Mouse (Mus musculus): ENCODE measurements around the gene Cdh24. TPM values are rescaled to one million over a fixed set of nuclear protein-coding genes. Genes with fewer than 3 reads are reported as not detected.

Cdh24 gene
- total RNA-seq (2021): 1 to 10 TPM; 3.2 to 3.5 TPM
- long read RNA-seq, experiment 1: 0 reads
- long read RNA-seq, experiment 2: 0 reads

GRCm38 (mm10) chr14:54641305-54641969 is at the start of gene Cdh24:
Cdh24 (minus strand) TSS chr14:54641364.
- peak; percentile 73 to 87 for DNase-seq (ENCODE audit: low spot score in 2 of 2)

GRCm38 (mm10) chr14:54687251-54687650 is 46.1 kb upstream of the Cdh24 start:
- DNase-seq (ENCODE audit: low spot score in 2 of 2): no peak

GRCm38 (mm10) chr14:54686522-54687143 is 45.5 kb upstream of the Cdh24 start, which contains the start of gene Acin1:
Acin1 (minus strand) TSS chr14:54686931.
- DNase-seq (ENCODE audit: low spot score in 2 of 2): peak; percentile 100

- peak in 1 of 2 experiments; percentile 57 for DNase-seq (ENCODE audit: low spot score in 2 of 2)
Measured at GRCm38 (mm10) chr14:54686063-54686521, 44.9 kb upstream of the Cdh24 start, which contains the start of gene 1700123O20Rik. 1700123O20Rik (plus strand) TSS chr14:54686216.

- DNase-seq (ENCODE audit: low spot score in 2 of 2): no peak
Measured at GRCm38 (mm10) chr14:54685471-54685870, 44.3 kb upstream of the Cdh24 start.

GRCm38 (mm10) chr14:54682396-54682795 is 41.2 kb upstream of the Cdh24 start:
- no peak for DNase-seq (ENCODE audit: low spot score in 2 of 2)

GRCm38 (mm10) chr14:54678657-54679304 is 37.6 kb upstream of the Cdh24 start:
- DNase-seq (ENCODE audit: low spot score in 2 of 2): no peak

GRCm38 (mm10) chr14:54676290-54676689 is 35.1 kb upstream of the Cdh24 start:
- no peak for DNase-seq (ENCODE audit: low spot score in 2 of 2)

- DNase-seq (ENCODE audit: low spot score in 2 of 2): no peak
Measured at GRCm38 (mm10) chr14:54674317-54674716, 33.2 kb upstream of the Cdh24 start.

GRCm38 (mm10) chr14:54669381-54669780 is 28.2 kb upstream of the Cdh24 start:
- DNase-seq (ENCODE audit: low spot score in 2 of 2): peak in 1 of 2 experiments; percentile 32

GRCm38 (mm10) chr14:54664477-54665222 is 23.5 kb upstream of the Cdh24 start:
- DNase-seq (ENCODE audit: low spot score in 2 of 2): no peak

- no peak for DNase-seq (ENCODE audit: low spot score in 2 of 2)
Measured at GRCm38 (mm10) chr14:54660009-54660408, 18.8 kb upstream of the Cdh24 start.

GRCm38 (mm10) chr14:54653496-54653895 is 12.3 kb upstream of the Cdh24 start:
- peak in 1 of 2 experiments; percentile 82 for DNase-seq (ENCODE audit: low spot score in 2 of 2)

- no peak for DNase-seq (ENCODE audit: low spot score in 2 of 2)
Measured at GRCm38 (mm10) chr14:54652787-54653186, 11.6 kb upstream of the Cdh24 start.

GRCm38 (mm10) chr14:54651556-54651955 is 10.4 kb upstream of the Cdh24 start:
- no peak for DNase-seq (ENCODE audit: low spot score in 2 of 2)

GRCm38 (mm10) chr14:54650621-54651454 is 9.7 kb upstream of the Cdh24 start:
- peak; percentile 55 to 85 for DNase-seq (ENCODE audit: low spot score in 2 of 2)

GRCm38 (mm10) chr14:54647900-54648299 is 6.7 kb upstream of the Cdh24 start:
- DNase-seq (ENCODE audit: low spot score in 2 of 2): no peak

- no peak for DNase-seq (ENCODE audit: low spot score in 2 of 2)
Measured at GRCm38 (mm10) chr14:54646898-54647636, 5.9 kb upstream of the Cdh24 start.

GRCm38 (mm10) chr14:54646455-54646854 is 5.3 kb upstream of the Cdh24 start:
- DNase-seq (ENCODE audit: low spot score in 2 of 2): no peak

GRCm38 (mm10) chr14:54644294-54644693 is 3.1 kb upstream of the Cdh24 start:
- DNase-seq (ENCODE audit: low spot score in 2 of 2): no peak
